Mouse (Mus musculus) MEL (cell line): ENCODE results near the gene Slc22a13. TPM values are rescaled to one million over a fixed set of nuclear protein-coding genes. Genes with fewer than 3 reads are reported as not detected.

Experiments used
- DNase-seq: peaks from one replicate; pipeline ENCODE4 v3.0.0; 2011; ENCODE audit warnings: low read depth, low spot score
- H3K27ac ChIP-seq: 2 replicates; pipeline ENCODE4 v1.5.1; 2012; ENCODE audit warnings: low read depth, mild to moderate bottlenecking, control low read depth, low read length, moderate library complexity; ENCODE audit not compliant: control insufficient read depth
- H3K27me3 ChIP-seq, 2 experiments: fragments of 150-350 bp in 1 of 2; sonication (generic) in 1 of 2; 2 replicates each; pipeline ENCODE4 v1.6.1; 2012; ENCODE audit warnings: low read length in 2 of 2, mild to moderate bottlenecking in 2 of 2, improper control_type of control experiment in 1 of 2, moderate library complexity in 1 of 2; ENCODE audit not compliant: insufficient read depth in 2 of 2, control insufficient read depth in 1 of 2
- H3K36me3 ChIP-seq, 2 experiments: 2 replicates each; pipeline ENCODE4 v1.6.1; 2012 to 2014; ENCODE audit warnings: low read length in 2 of 2, improper control_type of control experiment in 1 of 2, inconsistent platforms in 1 of 2, mild to moderate bottlenecking in 1 of 2; ENCODE audit not compliant: insufficient read depth in 2 of 2, control insufficient read depth in 1 of 2
- H3K4me1 ChIP-seq, 2 experiments: fragments of 150-350 bp in 1 of 2; sonication (generic) in 1 of 2; 2 replicates each; pipeline ENCODE4 v1.6.1; 2012; ENCODE audit warnings: low read length in 2 of 2, improper control_type of control experiment in 1 of 2, mild to moderate bottlenecking in 1 of 2; ENCODE audit not compliant: insufficient read depth in 2 of 2, control insufficient read depth in 1 of 2
- H3K4me3 ChIP-seq, 2 experiments: fragments of 150-350 bp in 1 of 2; sonication (generic) in 1 of 2; 2 replicates each; pipeline ENCODE4 v1.5.1; 2012; ENCODE audit warnings: low read depth in 2 of 2, low read length in 2 of 2, mild to moderate bottlenecking in 2 of 2, moderate library complexity in 2 of 2, control low read depth in 1 of 2, improper control_type of control experiment in 1 of 2; ENCODE audit not compliant: control insufficient read depth in 1 of 2, insufficient read depth in 1 of 2
- H3K79me2 ChIP-seq: 2 replicates; pipeline ENCODE4 v1.6.1; 2012; ENCODE audit warnings: mild to moderate bottlenecking, low read length, moderate library complexity; ENCODE audit not compliant: control insufficient read depth, poor library complexity, insufficient read depth
- H3K9ac ChIP-seq: 2 replicates; pipeline ENCODE4 v1.6.1; 2012; ENCODE audit warnings: low read depth, mild to moderate bottlenecking, control low read depth, low read length, moderate library complexity; ENCODE audit not compliant: control insufficient read depth, poor library complexity, severe bottlenecking
- H3K9me3 ChIP-seq: fragments of 150-350 bp; sonication (generic); replicated peaks from 2 replicates; pipeline ENCODE4 v1.6.1; 2012; ENCODE audit warnings: mild to moderate bottlenecking, low read length, improper control_type of control experiment, moderate library complexity; ENCODE audit not compliant: insufficient read depth
- BHLHE40 ChIP-seq: IDR thresholded peaks from 2 replicates; pipeline ENCODE4 v1.6.1; 2012; ENCODE audit warnings: low read depth, mild to moderate bottlenecking, inconsistent platforms, low read length, improper control_type of control experiment, borderline replicate concordance
- CHD2 ChIP-seq: IDR thresholded peaks from 2 replicates; pipeline ENCODE4 v1.6.1; 2011; ENCODE audit warnings: low read length, improper control_type of control experiment
- ELF1 ChIP-seq: IDR thresholded peaks from 2 replicates; pipeline ENCODE4 v1.6.1; 2014; ENCODE audit warnings: low read depth, mild to moderate bottlenecking, inconsistent platforms, low read length, improper control_type of control experiment, moderate library complexity
- GATA1 ChIP-seq: IDR thresholded peaks from 2 replicates; pipeline ENCODE4 v1.6.1; 2011; ENCODE audit warnings: low read depth, low read length, improper control_type of control experiment
- MAFK ChIP-seq: IDR thresholded peaks from 2 replicates; pipeline ENCODE4 v1.6.1; 2011; ENCODE audit warnings: low read depth, mild to moderate bottlenecking, low read length, improper control_type of control experiment, borderline replicate concordance
- MAZ ChIP-seq: IDR thresholded peaks from 2 replicates; pipeline ENCODE4 v1.6.1; 2012; ENCODE audit warnings: low read depth, mild to moderate bottlenecking, inconsistent platforms, low read length, improper control_type of control experiment
- MEF2A ChIP-seq: IDR thresholded peaks from 2 replicates; pipeline ENCODE4 v1.6.1; 2014; ENCODE audit warnings: low read depth, mild to moderate bottlenecking, inconsistent platforms, low read length, improper control_type of control experiment; ENCODE audit not compliant: poor library complexity, insufficient replicate concordance, severe bottlenecking; ENCODE audit errors: extremely low read depth
- MXI1 ChIP-seq: IDR thresholded peaks from 2 replicates; pipeline ENCODE4 v1.6.1; 2011; ENCODE audit warnings: mild to moderate bottlenecking, low read depth, low read length, improper control_type of control experiment
- MYC ChIP-seq: IDR thresholded peaks from 2 replicates; pipeline ENCODE4 v1.6.1; 2011; ENCODE audit warnings: low read depth, mild to moderate bottlenecking, low read length, improper control_type of control experiment, moderate library complexity
- NRF1 ChIP-seq: IDR thresholded peaks from 2 replicates; pipeline ENCODE4 v1.6.1; 2014; ENCODE audit warnings: low read depth, mild to moderate bottlenecking, inconsistent platforms, low read length, improper control_type of control experiment, moderate library complexity; ENCODE audit not compliant: poor library complexity, insufficient read depth, severe bottlenecking
- POLR2AphosphoS2 ChIP-seq: IDR thresholded peaks from 2 replicates; pipeline ENCODE4 v1.6.1; 2011; ENCODE audit warnings: low read length, improper control_type of control experiment
- POLR2AphosphoS5 ChIP-seq: IDR thresholded peaks from 2 replicates; pipeline ENCODE4 v1.6.1; 2012; ENCODE audit warnings: low read depth, borderline replicate concordance, mild to moderate bottlenecking, inconsistent platforms, low read length, moderate library complexity, mixed read lengths
- RAD21 ChIP-seq: IDR thresholded peaks from 2 replicates; pipeline ENCODE4 v1.6.1; 2011; ENCODE audit warnings: mild to moderate bottlenecking, low read depth, low read length, improper control_type of control experiment
- RCOR1 ChIP-seq: IDR thresholded peaks from 2 replicates; pipeline ENCODE4 v1.6.1; 2012; ENCODE audit warnings: low read depth, mild to moderate bottlenecking, inconsistent platforms, low read length, improper control_type of control experiment
- TCF12 ChIP-seq: IDR thresholded peaks from 2 replicates; pipeline ENCODE4 v1.6.1; 2014; ENCODE audit warnings: low read depth, mild to moderate bottlenecking, inconsistent platforms, low read length, improper control_type of control experiment, moderate library complexity
- USF1 ChIP-seq: IDR thresholded peaks from 2 replicates; pipeline ENCODE4 v1.6.1; 2014; ENCODE audit warnings: low read depth, mild to moderate bottlenecking, inconsistent platforms, low read length, improper control_type of control experiment, moderate library complexity
- ZC3H11A ChIP-seq: IDR thresholded peaks from 2 replicates; pipeline ENCODE4 v1.6.1; 2012; ENCODE audit warnings: low read depth, mild to moderate bottlenecking, inconsistent platforms, low read length, improper control_type of control experiment
- polyA plus RNA-seq, 2 experiments: library from polyadenylated mRNA; stranded (reverse) in 1 of 2; unstranded in 1 of 2; fragments of >175 nt in 1 of 2; fragments of >200 nt in 1 of 2; gene quantifications; 2 replicates each; pipeline versions ENCODE4 v1.2.1 to v1.2.4; 2012; ENCODE audit warnings: low replicate concordance in 2 of 2, low read depth in 1 of 2; ENCODE audit not compliant: insufficient read length in 2 of 2, insufficient read depth in 1 of 2, missing spikeins in 1 of 2
- total RNA-seq: library from RNA; depleted of rRNA; stranded (reverse); fragments of 300-350 nt; gene quantifications from 2 replicates; pipeline ENCODE4 v1.2.3, GENCODE M21; 2012

Slc22a13 gene
- total and polyA plus RNA-seq, 3 experiments: 0.04 TPM; not detected in 2

- Histone ChIP-seq H3K79me2 (no peaks in the 10 kb centered on the region), H3K36me3 (peaks cover 0 to 13% of the 10 kb centered on the region in 2 experiments; a peak in 2 of 4 replicates), H3K9me3 (no peaks in the 10 kb centered on the region), H3K9ac (no peak overlapping the region), H3K4me1 (no peaks in the 10 kb centered on the region), H3K27me3 (no peaks in the 10 kb centered on the region), H3K27ac (no peak overlapping the region)
- no peak for DNase-seq
- TF ChIP-seq MEF2A: no peak
- TF ChIP-seq, all 39 proteins: peak for 0
- no peak overlapping the region for H3K4me3 ChIP-seq
Measured at GRCm38 (mm10) chr9:119243981-119244380, 35.1 kb upstream of the Slc22a13 start.

- Histone ChIP-seq H3K4me1 (no peaks in the 10 kb centered on the region), H3K27me3 (no peaks in the 10 kb centered on the region), H3K36me3 (peaks cover 0 to 13% of the 10 kb centered on the region in 2 experiments; a peak in 2 of 4 replicates), H3K27ac (no peak overlapping the region), H3K9ac (no peak overlapping the region), H3K79me2 (no peaks in the 10 kb centered on the region), H3K4me3 (no peak overlapping the region)
- no peak for DNase-seq
- TF ChIP-seq POLR2AphosphoS5: no peak
- TF ChIP-seq MAZ: no peak
- no peak for TF ChIP-seq NRF1
- no peak for TF ChIP-seq ZC3H11A
- TF ChIP-seq RCOR1: no peak
- TF ChIP-seq MXI1: no peak
- no peak for TF ChIP-seq GATA1
- no peak for TF ChIP-seq MYC
- no peak for TF ChIP-seq BHLHE40
- no peak for TF ChIP-seq POLR2AphosphoS2
- no peak for TF ChIP-seq TCF12
- no peak for TF ChIP-seq MAFK
- no peak for TF ChIP-seq USF1
- TF ChIP-seq CHD2: no peak
- no peak for TF ChIP-seq RAD21
- no peak for TF ChIP-seq ELF1
- TF ChIP-seq, all 39 proteins: peak for 0
- no peaks in the 10 kb centered on the region for H3K9me3 ChIP-seq
Measured at GRCm38 (mm10) chr9:119241169-119241865, 32.4 kb upstream of the Slc22a13 start.
